Mouse (Mus musculus): Measurements from ENCODE around the gene Olfr196.
"Not testable (repeated sequence)": the region's sequence is repeated elsewhere in the genome, so short reads cannot be mapped to it uniquely, and the experiment has no call there.

Olfr196 gene

GRCm38 (mm10) chr16:59170354-59170753, at the start of gene Olfr196:
Gene Olfr196, minus strand, starts transcription at chr16:59170454.
- DNase-seq = no peak

GRCm38 (mm10) chr16:59219667-59220066, 49.4 kb upstream of the Olfr196 start, which contains the start of gene Olfr199:
Gene Olfr199, minus strand, starts transcription at chr16:59219767.
- not testable (repeated sequence) for DNase-seq

- not testable (repeated sequence) for DNase-seq
These were observed 47.6 kb upstream of the Olfr196 start for GRCm38 (mm10) chr16:59217861-59218260.

GRCm38 (mm10) chr16:59203433-59203832, 33.2 kb upstream of the Olfr196 start, which contains the start of gene Olfr198:
Gene Olfr198, minus strand, starts transcription at chr16:59203533.
- not testable (repeated sequence) for DNase-seq

- no peak for DNase-seq
These were observed 18.3 kb downstream of the Olfr196 start for GRCm38 (mm10) chr16:59151996-59152395.

GRCm38 (mm10) chr16:59146746-59147145, 23.5 kb downstream of the Olfr196 start, which contains the start of gene Olfr195:
Gene Olfr195, plus strand, starts transcription at chr16:59147046.
- no peak for DNase-seq

GRCm38 (mm10) chr16:59141105-59141504, 29.1 kb downstream of the Olfr196 start:
- no peak for DNase-seq

GRCm38 (mm10) chr16:59130740-59131139, 39.5 kb downstream of the Olfr196 start:
- no peak for DNase-seq

- no peak for DNase-seq
These were observed 49.3 kb downstream of the Olfr196 start, which contains the start of gene Olfr194 for GRCm38 (mm10) chr16:59120969-59121368. Gene Olfr194, minus strand, starts transcription at chr16:59121069.
